Mouse (Mus musculus): ENCODE measurements around the gene Plpp3. TPM values are rescaled to one million over a fixed set of nuclear protein-coding genes. Genes with fewer than 3 reads are reported as not detected.
A peak's percentile ranks its signal among the peaks of the same experiment; 100 is the strongest.

The Plpp3 gene
- polyA plus RNA-seq (2012; ENCODE audit: insufficient read depth, insufficient read length, low replicate concordance, missing spikeins): not detected in 2 replicates

- WGBS: under 1% methylated on average over 77 of the region's 77 CpGs
- peak within 1 kb of the TSS; percentile 79 for H3K4me3 ChIP-seq (ENCODE audit: insufficient read depth, low read depth, low read length)
- peak within 1 kb of the TSS; percentile 18 for H3K27ac ChIP-seq (ENCODE audit: insufficient read depth, low read depth, low read length)
- H3K4me1 ChIP-seq (ENCODE audit: control insufficient read depth, insufficient read depth, low read length): peaks cover 8% of the 10 kb centered on the region
- TF ChIP-seq POLR2A (IDR thresholded peaks at IDR 0.05; ENCODE audit: insufficient read depth, low read depth, low read length): peak; percentile 40; the same call in 1 of the 2 replicates
- TF ChIP-seq CTCF (IDR thresholded peaks at IDR 0.05; ENCODE audit: insufficient read depth, low read depth, low read length): no peak
These were observed at the start of gene Plpp3 for GRCm38 (mm10) chr4:105157276-105158168. Plpp3 (plus strand) TSS chr4:105157347.

GRCm38 (mm10) chr4:105107943-105108640, 49.1 kb upstream of the Plpp3 start:
- peaks cover 10% of the 10 kb centered on the region for H3K4me1 ChIP-seq (ENCODE audit: control insufficient read depth, insufficient read depth, low read length)
- TF ChIP-seq POLR2A (IDR thresholded peaks at IDR 0.05; ENCODE audit: insufficient read depth, low read depth, low read length) (no peak), CTCF (IDR thresholded peaks at IDR 0.05; ENCODE audit: insufficient read depth, low read depth, low read length) (no peak)
- H3K4me3 ChIP-seq (ENCODE audit: insufficient read depth, low read depth, low read length): no peak overlapping the region
- no peak overlapping the region for H3K27ac ChIP-seq (ENCODE audit: insufficient read depth, low read depth, low read length)
- WGBS: 44% methylated on average over 12 of the region's 12 CpGs

GRCm38 (mm10) chr4:105108641-105109198, 48.4 kb upstream of the Plpp3 start:
- Histone ChIP-seq H3K4me3 (ENCODE audit: insufficient read depth, low read depth, low read length) (peak overlapping the region; percentile 81), H3K27ac (ENCODE audit: insufficient read depth, low read depth, low read length) (peak overlapping the region; percentile 49), H3K4me1 (ENCODE audit: control insufficient read depth, insufficient read depth, low read length) (peaks cover 10% of the 10 kb centered on the region)
- 7% methylated on average over 5 of the region's 5 CpGs for WGBS
- no peak for TF ChIP-seq POLR2A (IDR thresholded peaks at IDR 0.05; ENCODE audit: insufficient read depth, low read depth, low read length)
- TF ChIP-seq CTCF (IDR thresholded peaks at IDR 0.05; ENCODE audit: insufficient read depth, low read depth, low read length): no peak

- peaks cover 10% of the 10 kb centered on the region for H3K4me1 ChIP-seq (ENCODE audit: control insufficient read depth, insufficient read depth, low read length)
- WGBS: under 1% methylated on average over 78 of the region's 80 CpGs
- H3K27ac ChIP-seq (ENCODE audit: insufficient read depth, low read depth, low read length): peak within 1 kb of the TSS; percentile 77
- peak within 1 kb of the TSS; percentile 81 for H3K4me3 ChIP-seq (ENCODE audit: insufficient read depth, low read depth, low read length)
- TF ChIP-seq CTCF (IDR thresholded peaks at IDR 0.05; ENCODE audit: insufficient read depth, low read depth, low read length) (no peak), POLR2A (IDR thresholded peaks at IDR 0.05; ENCODE audit: insufficient read depth, low read depth, low read length) (peak; percentile 74; the same call in 1 of the 2 replicates)
These were observed 47.8 kb upstream of the Plpp3 start, which contains the start of gene Prkaa2 for GRCm38 (mm10) chr4:105109199-105109989. Prkaa2 (minus strand) TSS chr4:105109890.

- H3K4me1 ChIP-seq (ENCODE audit: control insufficient read depth, insufficient read depth, low read length): peaks cover 10% of the 10 kb centered on the region
- TF ChIP-seq POLR2A (IDR thresholded peaks at IDR 0.05; ENCODE audit: insufficient read depth, low read depth, low read length) (no peak), CTCF (IDR thresholded peaks at IDR 0.05; ENCODE audit: insufficient read depth, low read depth, low read length) (no peak)
- H3K27ac ChIP-seq (ENCODE audit: insufficient read depth, low read depth, low read length): peak overlapping the region; percentile 77
- WGBS: 2% methylated on average over 24 of the region's 24 CpGs
- H3K4me3 ChIP-seq (ENCODE audit: insufficient read depth, low read depth, low read length): peak overlapping the region; percentile 81
These were observed 47.0 kb upstream of the Plpp3 start for GRCm38 (mm10) chr4:105109990-105110683.

- TF ChIP-seq POLR2A (IDR thresholded peaks at IDR 0.05; ENCODE audit: insufficient read depth, low read depth, low read length) (no peak), CTCF (IDR thresholded peaks at IDR 0.05; ENCODE audit: insufficient read depth, low read depth, low read length) (no peak)
- Histone ChIP-seq H3K27ac (ENCODE audit: insufficient read depth, low read depth, low read length) (peak overlapping the region; percentile 77), H3K4me3 (ENCODE audit: insufficient read depth, low read depth, low read length) (peak overlapping the region; percentile 81), H3K4me1 (ENCODE audit: control insufficient read depth, insufficient read depth, low read length) (peaks cover 10% of the 10 kb centered on the region)
- WGBS: 63% methylated on average over 4 of the region's 4 CpGs
These were observed 46.5 kb upstream of the Plpp3 start for GRCm38 (mm10) chr4:105110684-105111035.

- Histone ChIP-seq H3K4me1 (ENCODE audit: control insufficient read depth, insufficient read depth, low read length) (peaks cover 10% of the 10 kb centered on the region), H3K4me3 (ENCODE audit: insufficient read depth, low read depth, low read length) (no peak overlapping the region), H3K27ac (ENCODE audit: insufficient read depth, low read depth, low read length) (no peak overlapping the region)
- TF ChIP-seq POLR2A (IDR thresholded peaks at IDR 0.05; ENCODE audit: insufficient read depth, low read depth, low read length) (no peak), CTCF (IDR thresholded peaks at IDR 0.05; ENCODE audit: insufficient read depth, low read depth, low read length) (no peak)
- WGBS: 90% methylated on average over 11 of the region's 11 CpGs
These were observed 45.4 kb upstream of the Plpp3 start for GRCm38 (mm10) chr4:105111770-105112169.

- TF ChIP-seq CTCF (IDR thresholded peaks at IDR 0.05; ENCODE audit: insufficient read depth, low read depth, low read length) (no peak), POLR2A (IDR thresholded peaks at IDR 0.05; ENCODE audit: insufficient read depth, low read depth, low read length) (no peak)
- no peak overlapping the region for H3K27ac ChIP-seq (ENCODE audit: insufficient read depth, low read depth, low read length)
- peaks cover 7% of the 10 kb centered on the region for H3K4me1 ChIP-seq (ENCODE audit: control insufficient read depth, insufficient read depth, low read length)
- 93% methylated on average over 5 of the region's 5 CpGs for WGBS
- no peak overlapping the region for H3K4me3 ChIP-seq (ENCODE audit: insufficient read depth, low read depth, low read length)
These were observed 44.1 kb upstream of the Plpp3 start for GRCm38 (mm10) chr4:105113042-105113441.

Data from olfactory bulb, adult 2 months (tissue).